Comparison of ENCODE assay signal across 34 mouse cellular contexts in the genomic region with DNA sequence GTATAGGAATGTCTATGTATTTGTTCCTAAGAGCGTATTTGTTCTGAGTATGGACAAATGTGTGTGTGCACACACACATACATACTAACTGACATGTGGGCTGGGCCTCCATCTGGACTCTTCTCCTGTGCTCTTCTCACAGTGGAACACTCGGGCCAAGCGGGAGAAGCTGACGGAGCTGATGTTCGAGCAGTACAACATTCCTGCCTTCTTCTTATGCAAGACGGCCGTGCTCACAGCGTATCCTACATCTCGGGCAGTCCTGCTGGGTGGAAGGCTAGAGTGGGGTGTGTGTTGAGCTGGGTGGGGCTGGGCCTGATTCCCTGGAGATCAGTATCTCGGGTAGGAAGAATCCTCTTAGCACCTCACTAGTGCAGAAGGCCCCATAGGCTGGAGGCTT. TPM values are rescaled to one million over a fixed set of nuclear protein-coding genes. Genes with fewer than 3 reads are reported as not detected.
DNase-seq lines count a peak whose midpoint lies in the region; ATAC-seq lines count a peak whose summit lies in the region.
"Had no signal": no experiment of that assay in that cellular context is flagged by ENCODE, and none has a peak within 500 bp of the region (broad histone marks: within the 10 kb centered on the region; RNA-seq: fewer than 3 reads in every experiment).

No protein-coding gene starts in this region.

- no peak for DNase-seq in frontal cortex, postnatal 10 days (ENCODE audit: low spot score in 2 of 2)
- no peak for DNase-seq in liver, embryonic 11.5 days (ENCODE audit: low spot score)
- DNase-seq in brain, adult 2 months (ENCODE audit: low read depth, low spot score): peak; percentile 73
- peak; percentile 47 to 78 for DNase-seq in left cerebral cortex, postnatal 25 days (ENCODE audit: low spot score in 2 of 2)
- no peak for DNase-seq in spleen, adult 18-20 months
- DNase-seq: cerebellum, adult 11 months; cerebellum, adult 9-11 months; embryo, embryonic 11 days; gastrocnemius, postnatal 10 days; kidney, adult 18-20 months; kidney, postnatal 36 days; lung, adult 2 months; lung, postnatal 10 days; thymus, adult 2 months; thymus, postnatal 36 days had no signal

- H3K4me3 ChIP-seq in liver, embryonic 12.5 days: no peak overlapping the region
- H3K4me3 ChIP-seq in liver, embryonic 11.5 days (ENCODE audit: low read depth, low read length): no peak overlapping the region
- H3K4me3 ChIP-seq: embryonic facial prominence, embryonic 12.5 days; heart, embryonic 10.5 days; heart, embryonic 15.5 days; neural tube, embryonic 12.5 days had no signal

- H3K4me2 ChIP-seq in liver, embryonic 12.5 days: no peak overlapping the region
- no peak overlapping the region for H3K4me2 ChIP-seq in liver, embryonic 11.5 days
- H3K4me2 ChIP-seq: embryonic facial prominence, embryonic 12.5 days; heart, embryonic 15.5 days; neural tube, embryonic 12.5 days had no signal

- ATAC-seq in frontal cortex, adult (ENCODE audit: low TSS enrichment): peak; percentile 89
- 0 out of 2 replicates have a peak, but pooled peaks have one; percentile 13 for ATAC-seq in liver, embryonic 12.5 days
- ATAC-seq in liver, embryonic 11.5 days (replicated peaks; ENCODE audit: low FRiP score): no peak
- no peak for ATAC-seq in megakaryocyte progenitor cell, adult 5-6 weeks (replicated peaks; ENCODE audit: poor library complexity)
- ATAC-seq: forebrain, embryonic 16.5 days; hindbrain, embryonic 16.5 days; midbrain, embryonic 16.5 days; Patski had no signal

- 71% methylated on average over 10 of the region's 10 CpGs for WGBS in liver, embryonic 12.5 days (ENCODE audit: insufficient replicate concordance)
- WGBS in liver, embryonic 11.5 days: 68% methylated on average over 10 of the region's 10 CpGs

- no peak overlapping the region for H3K27ac ChIP-seq in liver, embryonic 12.5 days
- no peak overlapping the region for H3K27ac ChIP-seq in liver, embryonic 11.5 days (ENCODE audit: low read depth, low read length)
- H3K27ac ChIP-seq: embryonic facial prominence, embryonic 12.5 days; heart, embryonic 10.5 days; heart, embryonic 15.5 days; liver, embryonic 14.5 days; macrophage; neural tube, embryonic 12.5 days; stomach, postnatal 0 days had no signal

- H3K27me3 ChIP-seq in liver, embryonic 12.5 days (replicated peaks): peaks cover 54% of the 10 kb centered on the region
- H3K27me3 ChIP-seq in liver, embryonic 11.5 days (replicated peaks; ENCODE audit: control insufficient read depth, insufficient read depth, low read length): peaks cover 3% of the 10 kb centered on the region; the same call in 1 of the 2 replicates
- H3K27me3 ChIP-seq: embryonic facial prominence, embryonic 12.5 days had no signal

- no peak overlapping the region for H3K9ac ChIP-seq in liver, embryonic 12.5 days
- no peak overlapping the region for H3K9ac ChIP-seq in liver, embryonic 11.5 days (ENCODE audit: low read depth, low read length)
- H3K9ac ChIP-seq: embryonic facial prominence, embryonic 12.5 days; heart, embryonic 15.5 days; liver, embryonic 14.5 days; neural tube, embryonic 12.5 days had no signal

- intact Hi-C loops in left cerebral cortex, postnatal 25 days (cut with DNase I): no loop called here

- no peaks in the 10 kb centered on the region for H3K36me3 ChIP-seq in liver, embryonic 12.5 days
- no peaks in the 10 kb centered on the region for H3K36me3 ChIP-seq in liver, embryonic 11.5 days (ENCODE audit: control insufficient read depth, insufficient read depth, low read length)
- H3K36me3 ChIP-seq: embryonic facial prominence, embryonic 12.5 days; heart, embryonic 10.5 days; heart, embryonic 15.5 days; neural tube, embryonic 12.5 days had no signal

- H3K9me3 ChIP-seq in liver, embryonic 12.5 days (replicated peaks): no peaks in the 10 kb centered on the region
- no peaks in the 10 kb centered on the region for H3K9me3 ChIP-seq in liver, embryonic 11.5 days (ENCODE audit: control insufficient read depth, low read length)
- H3K9me3 ChIP-seq: embryonic facial prominence, embryonic 12.5 days; heart, embryonic 10.5 days; heart, embryonic 15.5 days; neural tube, embryonic 12.5 days had no signal

- H3K4me1 ChIP-seq in liver, embryonic 12.5 days: peaks cover 4% of the 10 kb centered on the region
- no peaks in the 10 kb centered on the region; the same call in 1 of the 2 replicates for H3K4me1 ChIP-seq in liver, embryonic 11.5 days (replicated peaks; ENCODE audit: control insufficient read depth, insufficient read depth, low read length)
- H3K4me1 ChIP-seq: embryonic facial prominence, embryonic 12.5 days; heart, embryonic 10.5 days; heart, embryonic 15.5 days; neural tube, embryonic 12.5 days had no signal

RNA-seq across cellular contexts. Expression of a gene that starts 6.7 kb away (rescaled TPM):
- polyA plus RNA-seq in liver, embryonic 12.5 days (2016; fragmentation: Nextera tagmentation; extraction: Ambion mirVana): 51.0 and 53.9 TPM in 2 replicates
- 60.5 and 65.4 TPM in 2 replicates for polyA plus RNA-seq in liver, embryonic 11.5 days (2014; fragmentation: Nextera tagmentation; extraction: Ambion mirVana)
- 1 to 10 TPM; 8.1 to 8.9 TPM for total RNA-seq in left cerebral cortex, postnatal 25 days (2021)
- total RNA-seq in megakaryocyte progenitor cell, adult 5-6 weeks (2015): 14.1 and 20.7 TPM in 2 replicates
- total RNA-seq in megakaryocyte progenitor cell, adult 5-6 weeks (2017): 13.2 and 23.4 TPM in 2 replicates
- polyA plus RNA-seq: Patski had no signal

RNA-seq across cellular contexts. Expression of a gene that starts 9.6 kb away (rescaled TPM):
- polyA plus RNA-seq in liver, embryonic 12.5 days (2016; fragmentation: Nextera tagmentation; extraction: Ambion mirVana): not detected in 2 replicates
- 0.70 and 0.79 TPM in 2 replicates for polyA plus RNA-seq in liver, embryonic 11.5 days (2014; fragmentation: Nextera tagmentation; extraction: Ambion mirVana)
- 100 to 1,000 TPM; 109 to 118 TPM for total RNA-seq in left cerebral cortex, postnatal 25 days (2021)
- total RNA-seq in megakaryocyte progenitor cell, adult 5-6 weeks (2015): not detected in 2 replicates
- total RNA-seq in megakaryocyte progenitor cell, adult 5-6 weeks (2017): not detected in 2 replicates
- total RNA-seq: heart, postnatal 25 days had no signal
- polyA plus RNA-seq: heart, embryonic 10.5 days; liver, embryonic 14.5 days; lung, adult 2 months; macrophage; Patski; thymus, adult 2 months had no signal

RNA-seq across cellular contexts. Expression of a gene that starts 29.7 kb away (rescaled TPM):
- polyA plus RNA-seq in liver, embryonic 12.5 days (2016; fragmentation: Nextera tagmentation; extraction: Ambion mirVana): 215 and 221 TPM in 2 replicates
- polyA plus RNA-seq in liver, embryonic 11.5 days (2014; fragmentation: Nextera tagmentation; extraction: Ambion mirVana): 306 and 319 TPM in 2 replicates
- total RNA-seq in left cerebral cortex, postnatal 25 days (2021): 100 to 1,000 TPM; 662 to 684 TPM
- 193 and 223 TPM in 2 replicates for total RNA-seq in megakaryocyte progenitor cell, adult 5-6 weeks (2015)
- 187 and 251 TPM in 2 replicates for total RNA-seq in megakaryocyte progenitor cell, adult 5-6 weeks (2017)

RNA-seq across cellular contexts. Expression of a gene that starts 29.9 kb away (rescaled TPM):
- polyA plus RNA-seq in liver, embryonic 12.5 days (2016; fragmentation: Nextera tagmentation; extraction: Ambion mirVana): 1.7 and 2.3 TPM in 2 replicates
- 4.6 and 7.8 TPM in 2 replicates for polyA plus RNA-seq in liver, embryonic 11.5 days (2014; fragmentation: Nextera tagmentation; extraction: Ambion mirVana)
- not detected for total RNA-seq in left cerebral cortex, postnatal 25 days (2021)
- total RNA-seq in megakaryocyte progenitor cell, adult 5-6 weeks (2015): not detected in 2 replicates
- total RNA-seq in megakaryocyte progenitor cell, adult 5-6 weeks (2017): not detected in 2 replicates
- total RNA-seq: adrenal gland, adult 18-20 months; gastrocnemius, postnatal 10 days; heart, postnatal 25 days; layer of hippocampus, postnatal 10 days; MEL had no signal
- polyA plus RNA-seq: forebrain, embryonic 16.5 days; gonadal fat pad, adult 2 months; heart, embryonic 15.5 days; hindbrain, embryonic 16.5 days; lung, adult 2 months; macrophage; midbrain, embryonic 16.5 days; neural tube, embryonic 12.5 days; Patski; stomach, postnatal 0 days; thymus, adult 2 months had no signal

RNA-seq across cellular contexts. Expression of a gene that starts 37.9 kb away (rescaled TPM):
- 45.5 and 48.4 TPM in 2 replicates for polyA plus RNA-seq in liver, embryonic 12.5 days (2016; fragmentation: Nextera tagmentation; extraction: Ambion mirVana)
- polyA plus RNA-seq in liver, embryonic 11.5 days (2014; fragmentation: Nextera tagmentation; extraction: Ambion mirVana): 58.5 and 59.7 TPM in 2 replicates
- 10 to 100 TPM; 18.2 to 22.2 TPM for total RNA-seq in left cerebral cortex, postnatal 25 days (2021)
- total RNA-seq in megakaryocyte progenitor cell, adult 5-6 weeks (2015): 95.4 and 97.5 TPM in 2 replicates
- 3.6 and 5.5 TPM in 2 replicates for total RNA-seq in megakaryocyte progenitor cell, adult 5-6 weeks (2017)

Comparison
In these comparisons a context has a peak if more than half of its experiments do, and no peak if none do; other contexts are left out.
1. ATAC-seq: peak in frontal cortex, adult (single experiment) and liver, embryonic 12.5 days (single experiment); none in liver, embryonic 11.5 days (single experiment) and megakaryocyte progenitor cell, adult 5-6 weeks (single experiment).
2. DNase-seq: peak in brain, adult 2 months (single experiment) and left cerebral cortex, postnatal 25 days (2 of 2); none in frontal cortex, postnatal 10 days (0 of 2), liver, embryonic 11.5 days (single experiment) and spleen, adult 18-20 months (0 of 2).
3. RNA of a gene that starts 9.6 kb away (total RNA-seq): 109 to 118 TPM in left cerebral cortex, postnatal 25 days; not detected in megakaryocyte progenitor cell, adult 5-6 weeks; every median in the first group is over 100 times any median in the second.